Mouse (Mus musculus) MEL (cell line): ENCODE measurements around the gene Styk1.

Experiments
- EP300 ChIP-seq, 2 experiments: IDR thresholded peaks; 2 replicates each; pipeline ENCODE4 v1.6.1; 2011; ENCODE audit warnings: improper control_type of control experiment in 2 of 2, low read length in 2 of 2, low read depth in 1 of 2, mild to moderate bottlenecking in 1 of 2
- ETS1 ChIP-seq: IDR thresholded peaks from 2 replicates; pipeline ENCODE4 v1.6.1; 2012; ENCODE audit warnings: low read depth, mild to moderate bottlenecking, inconsistent platforms, low read length, improper control_type of control experiment, moderate library complexity
- GABPA ChIP-seq: IDR thresholded peaks from 2 replicates; pipeline ENCODE4 v1.6.1; 2012; ENCODE audit warnings: low read depth, mild to moderate bottlenecking, inconsistent platforms, low read length, improper control_type of control experiment, moderate library complexity
- GATA1 ChIP-seq: IDR thresholded peaks from 2 replicates; pipeline ENCODE4 v1.6.1; 2011; ENCODE audit warnings: low read depth, low read length, improper control_type of control experiment
- JUND ChIP-seq: IDR thresholded peaks from 2 replicates; pipeline ENCODE4 v1.6.1; 2011; ENCODE audit warnings: low read depth, mild to moderate bottlenecking, improper control_type of control experiment, low read length
- MAX ChIP-seq: IDR thresholded peaks from 2 replicates; pipeline ENCODE4 v1.6.1; 2011; ENCODE audit warnings: low read length, improper control_type of control experiment
- MAZ ChIP-seq: IDR thresholded peaks from 2 replicates; pipeline ENCODE4 v1.6.1; 2012; ENCODE audit warnings: low read depth, mild to moderate bottlenecking, inconsistent platforms, low read length, improper control_type of control experiment
- POLR2A ChIP-seq, 2 experiments: IDR thresholded peaks; 2 replicates each; pipeline ENCODE4 v1.6.1; 2011 to 2012; ENCODE audit warnings: low read length in 2 of 2, mild to moderate bottlenecking in 2 of 2, control low read depth in 1 of 2, improper control_type of control experiment in 1 of 2, low read depth in 1 of 2, moderate library complexity in 1 of 2; ENCODE audit not compliant: control insufficient read depth in 1 of 2, insufficient read depth in 1 of 2, poor library complexity in 1 of 2
- POLR2AphosphoS2 ChIP-seq: IDR thresholded peaks from 2 replicates; pipeline ENCODE4 v1.6.1; 2011; ENCODE audit warnings: low read length, improper control_type of control experiment
- POLR2AphosphoS5 ChIP-seq: IDR thresholded peaks from 2 replicates; pipeline ENCODE4 v1.6.1; 2012; ENCODE audit warnings: low read depth, borderline replicate concordance, mild to moderate bottlenecking, inconsistent platforms, low read length, moderate library complexity, mixed read lengths
- RCOR1 ChIP-seq: IDR thresholded peaks from 2 replicates; pipeline ENCODE4 v1.6.1; 2012; ENCODE audit warnings: low read depth, mild to moderate bottlenecking, inconsistent platforms, low read length, improper control_type of control experiment
- SIN3A ChIP-seq: IDR thresholded peaks from 2 replicates; pipeline ENCODE4 v1.6.1; 2012; ENCODE audit warnings: low read length, improper control_type of control experiment, inconsistent platforms
- UBTF ChIP-seq: IDR thresholded peaks from 2 replicates; pipeline ENCODE4 v1.6.1; 2012; ENCODE audit warnings: low read depth, mild to moderate bottlenecking, inconsistent platforms, low read length, improper control_type of control experiment, moderate library complexity, borderline replicate concordance; ENCODE audit not compliant: insufficient read depth
- ZKSCAN1 ChIP-seq: IDR thresholded peaks from 2 replicates; pipeline ENCODE4 v1.6.1; 2012; ENCODE audit warnings: low read depth, mild to moderate bottlenecking, inconsistent platforms, low read length, improper control_type of control experiment, moderate library complexity

- peak in 1 of 2 experiments; percentile 63; a peak in 3 of 4 replicates for TF ChIP-seq EP300 (IDR thresholded peaks at IDR 0.05; ENCODE audit: low read depth in 1 of 2, low read length in 2 of 2)
- no peak for TF ChIP-seq MAX
- TF ChIP-seq ZKSCAN1 = no peak
- TF ChIP-seq ETS1 = no peak
- TF ChIP-seq POLR2A (IDR thresholded peaks at IDR 0.05; ENCODE audit: control insufficient read depth in 1 of 2, insufficient read depth in 1 of 2, low read depth in 1 of 2, low read length in 2 of 2, poor library complexity in 1 of 2) = no peak
- TF ChIP-seq SIN3A = no peak
- no peak for TF ChIP-seq UBTF
- TF ChIP-seq MAZ = no peak
- TF ChIP-seq POLR2AphosphoS5 = no peak
- TF ChIP-seq POLR2AphosphoS2 = no peak
- no peak for TF ChIP-seq JUND
- TF ChIP-seq GABPA = no peak
- TF ChIP-seq GATA1 = peak; percentile 55
- TF ChIP-seq RCOR1 = no peak; the same call in 1 of the 2 replicates
These were observed 6.1 kb upstream of the Styk1 start for GRCm38 (mm10) chr6:131359543-131359942.
